Mouse (Mus musculus) heart, embryonic 12.5 days (tissue): ENCODE data around the gene Prrg2. TPM values are rescaled to one million over a fixed set of nuclear protein-coding genes. Genes with fewer than 3 reads are reported as not detected.

ENCODE experiments used
- ATAC-seq: fragments of 200-750 bp; cut with Nextera tagmentation; 2 replicates; pipeline ENCODE4 v1.8.0; 2017; ENCODE audit warnings: moderate TSS enrichment, moderate library complexity; ENCODE audit not compliant: insufficient number of reproducible peaks, low FRiP score
- H3K27ac ChIP-seq: fragments of 300-500 bp; sonication (generic); 2 replicates; pipeline ENCODE4 v1.5.1; 2016; ENCODE audit warnings: mild to moderate bottlenecking, moderate library complexity; ENCODE audit not compliant: poor library complexity, severe bottlenecking
- H3K27me3 ChIP-seq: fragments of 300-500 bp; sonication (generic); replicated peaks from 2 replicates; pipeline ENCODE4 v1.6.1; 2016; ENCODE audit warnings: mild to moderate bottlenecking, moderate library complexity
- H3K36me3 ChIP-seq: fragments of 300-500 bp; sonication (generic); 2 replicates; pipeline ENCODE4 v1.6.1; 2016; ENCODE audit warnings: mild to moderate bottlenecking, moderate library complexity
- H3K4me1 ChIP-seq: fragments of 300-500 bp; sonication (generic); replicated peaks from 2 replicates; pipeline ENCODE4 v1.6.1; 2016; ENCODE audit warnings: mild to moderate bottlenecking
- H3K4me2 ChIP-seq: fragments of 300-500 bp; sonication (generic); 2 replicates; pipeline ENCODE4 v1.6.1; 2016; ENCODE audit warnings: mild to moderate bottlenecking, moderate library complexity
- H3K4me3 ChIP-seq: fragments of 300-500 bp; sonication (generic); 2 replicates; pipeline ENCODE4 v1.5.1; 2016; ENCODE audit warnings: mild to moderate bottlenecking
- H3K9ac ChIP-seq: fragments of 300-500 bp; sonication (generic); 2 replicates; pipeline ENCODE4 v1.6.1; 2016; ENCODE audit warnings: mild to moderate bottlenecking, moderate library complexity
- H3K9me3 ChIP-seq: fragments of 300-500 bp; sonication (generic); replicated peaks from 2 replicates; pipeline ENCODE4 v1.6.1; 2016; ENCODE audit warnings: mild to moderate bottlenecking, moderate library complexity
- WGBS: fragments of 180-500 bp; shearing (Covaris S2); methylation state at CpG from one replicate; pipeline ENCODE4 v1.1.7; 2016; 5-methylcytosine and 5-hydroxymethylcytosine counted together
- polyA plus RNA-seq: library from polyadenylated mRNA; unstranded; fragments of >200 nt; fragmentation: Nextera tagmentation; extraction: Ambion mirVana; gene quantifications from 2 replicates; pipeline ENCODE4 v1.2.1, GENCODE M21; 2016

Prrg2 gene
- polyA plus RNA-seq, 1 experiment from 2014 or later, result 14.0 TPM

DNA sequence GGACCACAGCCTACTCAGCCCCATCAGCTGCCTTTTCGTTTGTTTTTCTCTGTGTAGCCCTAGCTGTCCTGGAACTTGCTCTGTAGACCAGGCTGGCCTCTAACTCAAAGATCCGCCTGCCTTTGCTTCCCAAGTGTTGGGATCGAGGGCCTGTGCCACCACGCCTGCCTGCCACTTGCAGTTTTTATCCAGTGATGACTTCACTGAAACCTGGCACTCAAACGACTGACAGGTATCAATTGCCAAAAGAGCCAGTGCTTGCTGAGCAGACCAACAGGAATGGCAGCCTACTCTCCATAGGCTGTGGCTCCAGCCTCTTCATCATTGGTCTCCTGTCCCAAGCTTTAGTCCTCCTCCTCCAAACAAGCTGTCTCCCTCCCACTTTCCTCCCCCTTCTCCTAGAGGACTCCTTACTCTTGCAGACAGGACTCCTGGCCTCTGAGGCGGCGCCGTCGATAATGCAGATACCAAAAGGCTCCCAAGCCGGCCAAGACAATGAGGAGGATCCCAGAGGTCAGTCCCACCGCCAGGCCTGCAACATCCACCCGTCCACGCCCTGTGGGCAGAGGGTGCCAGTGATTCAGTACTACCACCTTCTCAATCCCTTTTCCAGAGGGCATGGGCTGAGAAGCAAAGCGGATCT is 6.0 kb downstream of the Prrg2 start:
- ATAC-seq, result no peak
- Histone ChIP-seq H3K27me3 (no peaks in the 10 kb centered on the region), H3K9ac (no peak overlapping the region), H3K36me3 (no peaks in the 10 kb centered on the region), H3K4me1 (peaks cover 10% of the 10 kb centered on the region), H3K9me3 (no peaks in the 10 kb centered on the region), H3K4me3 (no peak overlapping the region), H3K4me2 (no peak overlapping the region), H3K27ac (no peak overlapping the region)
- WGBS, result 53% methylated on average over 14 of the region's 14 CpGs

- Histone ChIP-seq H3K9me3 (no peaks in the 10 kb centered on the region), H3K27ac (peak overlapping the region; percentile 98), H3K36me3 (peaks cover 18% of the 10 kb centered on the region), H3K27me3 (no peaks in the 10 kb centered on the region), H3K9ac (peak overlapping the region; percentile 96), H3K4me3 (peak overlapping the region; percentile 91), H3K4me1 (peaks cover 21% of the 10 kb centered on the region), H3K4me2 (peak overlapping the region; percentile 92)
- ATAC-seq, result peak; percentile 95
- 0% methylated on average over 33 of the region's 33 CpGs for WGBS
Measured at GRCm38 (mm10) chr7:45053931-45054510, 8.5 kb downstream of the Prrg2 start.

DNA sequence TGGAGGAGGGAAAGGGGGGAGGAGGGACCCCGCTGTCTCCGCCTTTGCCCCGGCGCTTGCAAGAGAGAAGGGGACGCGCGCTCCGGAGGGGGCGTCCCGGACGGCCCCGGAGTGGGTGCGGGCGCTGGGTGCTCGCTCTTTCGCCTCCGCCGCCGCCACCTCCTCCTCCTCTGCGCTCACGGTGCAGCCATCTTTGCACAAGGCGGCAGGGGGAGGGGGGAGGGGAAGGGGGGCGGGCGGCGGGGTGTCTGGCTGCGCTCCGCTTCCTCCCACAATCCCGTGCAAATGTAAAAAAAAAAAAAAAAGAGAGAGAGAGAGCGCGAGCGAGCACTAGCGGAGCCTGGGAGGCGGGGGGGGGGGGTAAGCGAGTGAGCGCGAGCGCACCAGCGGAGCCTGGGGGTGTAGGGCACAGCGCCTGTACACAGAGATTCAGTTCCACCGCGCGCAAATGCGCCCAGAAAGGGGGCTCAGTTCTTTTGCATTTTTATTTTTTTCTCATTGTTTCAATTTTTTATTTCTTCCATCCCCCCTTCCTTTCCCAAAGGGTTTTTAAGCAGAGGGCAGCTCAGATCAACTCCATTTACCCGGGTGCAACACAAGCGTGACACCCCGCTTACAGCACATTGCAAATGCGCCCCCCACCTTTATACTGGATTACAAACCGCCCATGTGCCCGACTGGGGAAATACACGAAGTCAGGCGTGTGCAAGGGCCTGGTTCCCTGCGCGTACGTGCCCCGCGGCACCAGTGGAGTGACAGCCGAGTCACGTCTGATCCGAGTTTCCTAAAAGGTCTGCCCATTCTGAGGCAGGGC is 9.2 kb downstream of the Prrg2 start:
- Histone ChIP-seq H3K27ac (peak overlapping the region; percentile 98), H3K4me1 (peaks cover 21% of the 10 kb centered on the region), H3K4me2 (peak overlapping the region; percentile 92), H3K27me3 (no peaks in the 10 kb centered on the region), H3K4me3 (peak overlapping the region; percentile 91), H3K9ac (peak overlapping the region; percentile 96), H3K9me3 (no peaks in the 10 kb centered on the region), H3K36me3 (peaks cover 25% of the 10 kb centered on the region)
- under 1% methylated on average over 42 of the region's 59 CpGs for WGBS
- peak; percentile 58 for ATAC-seq

- peaks cover 21% of the 10 kb centered on the region for H3K4me1 ChIP-seq
- ATAC-seq, result peak; percentile 9
Measured at GRCm38 (mm10) chr7:45052862-45053116, 9.7 kb downstream of the Prrg2 start, which contains the start of gene Prr12. TSS of gene Prr12 (minus strand) at chr7:45052881.

DNA sequence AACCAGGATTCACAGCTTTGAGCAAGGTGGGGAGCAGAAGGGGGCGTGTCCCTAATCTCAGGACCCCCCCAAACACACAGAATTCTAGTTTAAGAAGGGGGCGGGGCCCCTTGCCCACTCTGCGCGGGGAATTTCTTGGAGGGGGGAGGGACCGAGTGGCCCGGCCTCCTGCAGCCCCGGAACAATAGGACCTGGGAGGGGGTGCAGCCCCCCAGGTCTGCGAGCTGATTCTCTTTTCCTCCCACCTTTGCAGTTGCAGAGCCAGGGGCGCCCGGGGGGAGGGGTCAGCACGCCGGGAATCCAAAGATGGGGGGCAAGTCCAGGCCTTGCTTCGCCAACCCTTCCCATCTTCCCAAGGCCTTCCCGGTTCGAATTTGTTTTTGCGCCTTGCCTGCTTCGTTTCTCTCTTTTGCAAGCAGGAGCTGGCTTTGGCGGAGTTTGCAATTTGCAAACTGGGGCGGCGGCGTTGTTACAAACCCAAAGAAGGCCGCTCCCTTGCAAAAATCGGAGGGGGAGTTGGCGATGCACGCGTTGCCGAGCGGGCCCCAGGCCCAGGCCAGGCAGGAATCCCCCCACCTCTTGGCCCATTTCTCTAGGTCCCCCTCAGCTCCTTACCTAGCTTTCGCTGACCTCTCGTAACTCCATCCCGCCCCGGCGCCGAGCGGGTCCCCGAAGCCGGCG is 10.2 kb downstream of the Prrg2 start:
- Histone ChIP-seq H3K36me3 (peaks cover 35% of the 10 kb centered on the region), H3K4me1 (peaks cover 21% of the 10 kb centered on the region), H3K27me3 (no peaks in the 10 kb centered on the region), H3K4me3 (peak overlapping the region; percentile 91), H3K9me3 (no peaks in the 10 kb centered on the region), H3K27ac (peak overlapping the region; percentile 98), H3K9ac (peak overlapping the region; percentile 96), H3K4me2 (peak overlapping the region; percentile 92)
- under 1% methylated on average over 38 of the region's 38 CpGs for WGBS
- no peak for ATAC-seq

More at GRCm38 (mm10) chr7:45052862-45053116, 9.7 kb downstream of the Prrg2 start, which contains the start of gene Prr12:
- WGBS, result 0% methylated on average over 10 of the region's 18 CpGs
- H3K9ac ChIP-seq, result peak within 1 kb of the TSS; percentile 96
- H3K27me3 ChIP-seq, result no peaks in the 10 kb centered on the region
- H3K4me2 ChIP-seq, result peak within 1 kb of the TSS; percentile 92
- H3K27ac ChIP-seq, result peak within 1 kb of the TSS; percentile 98
- peak within 1 kb of the TSS; percentile 91 for H3K4me3 ChIP-seq
- H3K36me3 ChIP-seq, result peaks cover 30% of the 10 kb centered on the region
- H3K9me3 ChIP-seq, result no peaks in the 10 kb centered on the region

DNA sequence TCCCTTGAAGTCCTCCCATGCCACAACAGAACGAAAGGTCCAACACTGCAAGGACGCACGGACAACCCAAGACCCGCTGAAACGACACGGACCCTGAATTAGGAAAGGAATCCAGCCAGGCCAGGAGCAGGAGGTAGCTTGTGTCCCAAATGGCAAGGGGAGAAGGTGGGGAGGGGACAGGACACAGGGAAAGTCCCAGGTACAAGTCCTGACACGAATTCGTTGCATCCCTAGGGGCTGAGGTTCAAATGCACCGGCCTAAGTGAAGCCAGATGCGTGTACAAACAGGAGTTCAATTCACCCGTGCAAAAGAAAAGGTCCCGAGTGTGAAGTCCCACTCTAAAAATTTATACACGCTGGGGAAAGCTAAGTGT is 10.9 kb downstream of the Prrg2 start:
- H3K4me3 ChIP-seq, result peak overlapping the region; percentile 91
- peak overlapping the region; percentile 96 for H3K9ac ChIP-seq
- H3K9me3 ChIP-seq, result no peaks in the 10 kb centered on the region
- no peaks in the 10 kb centered on the region for H3K27me3 ChIP-seq
- peaks cover 42% of the 10 kb centered on the region for H3K36me3 ChIP-seq
- peak overlapping the region; percentile 98 for H3K27ac ChIP-seq
- no peak for ATAC-seq
- 2% methylated on average over 13 of the region's 13 CpGs for WGBS
- H3K4me1 ChIP-seq, result peaks cover 21% of the 10 kb centered on the region
- peak overlapping the region; percentile 92 for H3K4me2 ChIP-seq

GRCm38 (mm10) chr7:45050945-45051600 is 11.4 kb downstream of the Prrg2 start:
- WGBS, result 5% methylated on average over 16 of the region's 16 CpGs
- peak overlapping the region; percentile 96 for H3K9ac ChIP-seq
- no peaks in the 10 kb centered on the region for H3K27me3 ChIP-seq
- peak; percentile 22; the same call in 1 of the 2 replicates for ATAC-seq
- H3K4me3 ChIP-seq, result peak overlapping the region; percentile 91
- H3K9me3 ChIP-seq, result no peaks in the 10 kb centered on the region
- H3K4me1 ChIP-seq, result peaks cover 21% of the 10 kb centered on the region
- peak overlapping the region; percentile 98 for H3K27ac ChIP-seq
- peaks cover 48% of the 10 kb centered on the region for H3K36me3 ChIP-seq
- H3K4me2 ChIP-seq, result peak overlapping the region; percentile 92

DNA sequence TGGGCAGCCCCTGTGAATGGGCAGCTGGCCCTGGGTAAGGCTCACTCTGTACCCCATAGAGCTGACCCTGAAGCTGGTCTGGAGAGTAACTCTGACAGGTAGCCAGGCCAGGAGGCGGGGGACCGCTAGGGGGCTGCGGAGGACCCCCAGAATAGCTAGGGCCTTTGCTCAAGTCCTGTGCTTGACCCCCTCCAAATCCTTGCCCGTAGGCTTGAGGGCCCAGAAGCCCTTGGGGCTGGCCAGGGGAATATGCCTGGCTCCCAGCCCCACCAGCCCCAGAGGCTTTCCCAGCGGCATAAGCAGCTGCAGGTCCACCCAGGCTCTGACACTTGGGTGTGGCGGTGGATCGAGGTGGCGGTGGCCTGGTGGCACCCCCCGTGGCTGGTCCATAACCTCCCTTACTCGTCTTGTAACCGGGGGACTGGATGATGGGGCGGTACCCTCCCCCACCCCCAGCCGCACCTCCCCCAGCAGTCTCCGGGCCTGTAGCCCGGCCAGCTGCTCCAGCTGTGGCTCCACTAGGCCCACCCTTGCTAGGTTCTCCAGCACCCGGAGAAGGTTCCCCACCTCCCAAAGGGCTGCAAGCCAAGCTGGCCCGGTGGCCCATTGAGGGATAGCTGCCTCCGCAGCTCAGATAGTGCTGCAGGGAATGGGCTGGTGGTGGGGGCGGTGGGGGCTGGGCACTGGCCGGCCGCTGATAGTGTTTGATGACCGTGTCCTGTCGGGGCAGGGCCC is 13.4 kb downstream of the Prrg2 start:
- Histone ChIP-seq H3K4me2 (no peak overlapping the region), H3K36me3 (peaks cover 67% of the 10 kb centered on the region), H3K27ac (no peak overlapping the region), H3K4me3 (no peak overlapping the region), H3K27me3 (no peaks in the 10 kb centered on the region), H3K4me1 (peaks cover 21% of the 10 kb centered on the region), H3K9me3 (no peaks in the 10 kb centered on the region), H3K9ac (no peak overlapping the region)
- WGBS, result 93% methylated on average over 23 of the region's 23 CpGs
- no peak for ATAC-seq

DNA sequence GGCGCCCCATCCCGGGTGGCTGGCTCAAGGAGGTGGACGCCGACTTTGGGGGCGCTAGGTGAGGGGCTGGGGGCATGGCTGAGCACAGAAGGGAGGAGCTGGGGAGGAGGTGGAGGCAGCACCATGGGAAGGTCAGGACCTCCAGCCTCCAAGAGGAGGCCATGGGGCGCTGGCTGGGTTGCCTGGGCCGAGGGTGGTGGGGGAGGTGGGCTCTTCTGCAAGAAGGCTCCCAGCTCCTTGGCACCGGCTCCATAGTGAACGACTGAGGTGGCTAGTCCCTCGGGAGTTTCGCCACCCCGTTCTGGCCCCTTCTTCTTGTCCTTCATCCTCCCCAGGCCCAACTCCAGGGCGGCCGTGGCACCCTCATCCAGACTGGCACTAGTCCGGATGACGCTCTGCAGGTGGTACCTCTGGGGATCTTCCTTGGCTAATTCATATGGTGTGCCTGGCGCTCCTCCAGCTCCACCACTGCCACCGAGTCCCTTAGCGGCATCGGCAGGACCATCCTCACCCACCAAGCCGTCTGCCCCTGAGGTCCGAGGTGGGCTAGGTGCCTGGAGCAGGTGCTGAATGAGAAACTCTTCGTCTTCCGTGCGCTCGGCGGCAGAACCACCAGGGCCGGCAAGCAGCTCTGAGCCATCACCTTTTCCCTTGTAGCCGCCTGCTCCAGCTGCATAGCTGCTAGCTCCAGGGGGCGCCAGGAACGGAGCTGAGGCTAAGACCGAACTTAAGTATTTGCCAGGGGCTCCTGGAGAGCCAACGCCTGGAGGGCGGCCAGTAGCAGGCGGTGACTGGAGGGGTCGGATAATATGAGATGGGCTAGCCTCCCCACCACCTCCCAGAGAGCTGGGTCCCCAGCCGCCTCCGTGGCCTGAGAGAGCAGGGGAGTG is 14.2 kb downstream of the Prrg2 start:
- H3K27me3 ChIP-seq, result no peaks in the 10 kb centered on the region
- H3K9ac ChIP-seq, result no peak overlapping the region
- no peak overlapping the region for H3K27ac ChIP-seq
- H3K9me3 ChIP-seq, result no peaks in the 10 kb centered on the region
- ATAC-seq, result no peak
- H3K4me2 ChIP-seq, result no peak overlapping the region
- peaks cover 21% of the 10 kb centered on the region for H3K4me1 ChIP-seq
- 92% methylated on average over 38 of the region's 38 CpGs for WGBS
- peaks cover 75% of the 10 kb centered on the region for H3K36me3 ChIP-seq
- H3K4me3 ChIP-seq, result no peak overlapping the region
